ENCODE assay signal across 16 mouse cellular contexts in genomic region chr3:38569001-38569400, GRCm38 (mm10).
A peak's percentile ranks its signal among the peaks of the same experiment; 100 is the strongest.
DNase-seq lines count a peak whose midpoint lies in the region; ATAC-seq lines count a peak whose summit lies in the region.
"Had no signal": no experiment of that assay in that cellular context is flagged by ENCODE, and none has a peak within 500 bp of the region (broad histone marks: within the 10 kb centered on the region; RNA-seq: fewer than 3 reads in every experiment).

No protein-coding gene starts in this region.

- no peaks in the 10 kb centered on the region for H3K9me3 ChIP-seq in forebrain, embryonic 15.5 days
- H3K9me3 ChIP-seq in forebrain, embryonic 11.5 days (ENCODE audit: control insufficient read depth, low read length) = no peaks in the 10 kb centered on the region
- H3K9me3 ChIP-seq in hindbrain, embryonic 11.5 days (ENCODE audit: control insufficient read depth, low read length) = no peaks in the 10 kb centered on the region
- no peaks in the 10 kb centered on the region for H3K9me3 ChIP-seq in hindbrain, embryonic 16.5 days (ENCODE audit: control insufficient read depth, low read length)
- no peaks in the 10 kb centered on the region for H3K9me3 ChIP-seq in hindbrain, embryonic 13.5 days
- H3K9me3 ChIP-seq: limb, embryonic 15.5 days had no signal

- H3K27me3 ChIP-seq in forebrain, embryonic 15.5 days = no peaks in the 10 kb centered on the region
- no peaks in the 10 kb centered on the region for H3K27me3 ChIP-seq in forebrain, embryonic 11.5 days (ENCODE audit: control insufficient read depth, insufficient read depth, low read length)
- no peaks in the 10 kb centered on the region for H3K27me3 ChIP-seq in hindbrain, embryonic 11.5 days (ENCODE audit: control insufficient read depth, insufficient read depth, low read length)
- no peaks in the 10 kb centered on the region for H3K27me3 ChIP-seq in hindbrain, embryonic 16.5 days (replicated peaks; ENCODE audit: control insufficient read depth, insufficient read depth, low read length)
- no peaks in the 10 kb centered on the region for H3K27me3 ChIP-seq in hindbrain, embryonic 13.5 days
- H3K27me3 ChIP-seq: limb, embryonic 15.5 days had no signal

- WGBS in forebrain, embryonic 15.5 days = 74% methylated on average over 6 of the region's 6 CpGs
- 69% methylated on average over 6 of the region's 6 CpGs for WGBS in forebrain, embryonic 11.5 days
- WGBS in hindbrain, embryonic 11.5 days = 48% methylated on average over 6 of the region's 6 CpGs
- 49% methylated on average over 6 of the region's 6 CpGs for WGBS in hindbrain, embryonic 16.5 days
- 39% methylated on average over 6 of the region's 6 CpGs for WGBS in hindbrain, embryonic 13.5 days

- H3K4me2 ChIP-seq in forebrain, embryonic 15.5 days (replicated peaks) = no peak overlapping the region
- H3K4me2 ChIP-seq in forebrain, embryonic 11.5 days (ENCODE audit: low read depth, low read length, severe bottlenecking) = no peak overlapping the region
- no peak overlapping the region for H3K4me2 ChIP-seq in hindbrain, embryonic 11.5 days (replicated peaks; ENCODE audit: low read depth, low read length)
- H3K4me2 ChIP-seq in hindbrain, embryonic 16.5 days (ENCODE audit: low read length) = no peak overlapping the region
- H3K4me2 ChIP-seq in hindbrain, embryonic 13.5 days = no peak overlapping the region
- H3K4me2 ChIP-seq: limb, embryonic 15.5 days had no signal

- peaks cover 19% of the 10 kb centered on the region for H3K4me1 ChIP-seq in forebrain, embryonic 15.5 days
- peaks cover 6% of the 10 kb centered on the region; the same call in 1 of the 2 replicates for H3K4me1 ChIP-seq in forebrain, embryonic 11.5 days (replicated peaks; ENCODE audit: control insufficient read depth, insufficient read depth, low read length)
- 0 out of 2 replicates have a peak, but pooled peaks cover 4% of the 10 kb centered on the region for H3K4me1 ChIP-seq in hindbrain, embryonic 11.5 days (replicated peaks; ENCODE audit: control insufficient read depth, insufficient read depth, low read length)
- H3K4me1 ChIP-seq in hindbrain, embryonic 16.5 days (ENCODE audit: control insufficient read depth, insufficient read depth, low read depth, low read length) = peaks cover 5% of the 10 kb centered on the region
- peaks cover 28% of the 10 kb centered on the region for H3K4me1 ChIP-seq in hindbrain, embryonic 13.5 days (replicated peaks)
- H3K4me1 ChIP-seq: limb, embryonic 15.5 days had no signal

- H3K4me3 ChIP-seq in forebrain, embryonic 15.5 days = no peak overlapping the region
- no peak overlapping the region for H3K4me3 ChIP-seq in forebrain, embryonic 11.5 days (ENCODE audit: low read depth, low read length)
- H3K4me3 ChIP-seq in hindbrain, embryonic 11.5 days (ENCODE audit: low read depth, low read length) = no peak overlapping the region
- no peak overlapping the region for H3K4me3 ChIP-seq in hindbrain, embryonic 16.5 days (ENCODE audit: low read length)
- H3K4me3 ChIP-seq in hindbrain, embryonic 13.5 days = no peak overlapping the region
- H3K4me3 ChIP-seq: limb, embryonic 15.5 days had no signal

- no peak for DNase-seq in forebrain, embryonic 11.5 days (ENCODE audit: low spot score)
- no peak for DNase-seq in hindbrain, embryonic 11.5 days (ENCODE audit: low spot score)
- peak; percentile 10 for DNase-seq in ES-CJ7 (ENCODE audit: low read depth, low spot score)
- DNase-seq in embryo, embryonic 10 days (ENCODE audit: low spot score) = no peak
- no peak for DNase-seq in right cerebral cortex, postnatal 36 days (ENCODE audit: low spot score in 2 of 2)
- DNase-seq: cerebellum, adult 9-11 months; gastrocnemius, postnatal 36 days; kidney, adult 2 months; kidney, postnatal 36 days; liver, postnatal 0 days; lung, postnatal 4 days; right cerebral cortex, postnatal 25 days had no signal

- H3K36me3 ChIP-seq in forebrain, embryonic 15.5 days = no peaks in the 10 kb centered on the region
- no peaks in the 10 kb centered on the region for H3K36me3 ChIP-seq in forebrain, embryonic 11.5 days (ENCODE audit: control insufficient read depth, insufficient read depth, low read length)
- H3K36me3 ChIP-seq in hindbrain, embryonic 11.5 days (ENCODE audit: control insufficient read depth, insufficient read depth, low read length) = no peaks in the 10 kb centered on the region
- H3K36me3 ChIP-seq in hindbrain, embryonic 16.5 days (ENCODE audit: control insufficient read depth, insufficient read depth, low read length) = no peaks in the 10 kb centered on the region
- H3K36me3 ChIP-seq in hindbrain, embryonic 13.5 days = no peaks in the 10 kb centered on the region
- H3K36me3 ChIP-seq: limb, embryonic 15.5 days had no signal

- 0 out of 2 replicates have a peak overlapping the region, but pooled peaks have one; percentile 7 for H3K27ac ChIP-seq in forebrain, embryonic 15.5 days (replicated peaks)
- H3K27ac ChIP-seq in forebrain, embryonic 11.5 days (ENCODE audit: low read depth, low read length) = no peak overlapping the region
- peak overlapping the region; percentile 56 for H3K27ac ChIP-seq in hindbrain, embryonic 11.5 days (ENCODE audit: low read depth, low read length)
- no peak overlapping the region for H3K27ac ChIP-seq in hindbrain, embryonic 16.5 days (ENCODE audit: low read depth, low read length)
- H3K27ac ChIP-seq in hindbrain, embryonic 13.5 days = peak overlapping the region; percentile 58
- H3K27ac ChIP-seq: limb, embryonic 15.5 days had no signal

- no peak for ATAC-seq in forebrain, embryonic 15.5 days (replicated peaks)
- ATAC-seq in forebrain, embryonic 11.5 days (replicated peaks; ENCODE audit: low FRiP score) = no peak
- ATAC-seq in hindbrain, embryonic 11.5 days (ENCODE audit: low FRiP score) = peak; percentile 12; the same call in 1 of the 2 replicates
- ATAC-seq in hindbrain, embryonic 16.5 days = no peak
- ATAC-seq in hindbrain, embryonic 13.5 days (ENCODE audit: low FRiP score) = no peak
- ATAC-seq: liver, postnatal 0 days had no signal

- no peak overlapping the region for H3K9ac ChIP-seq in forebrain, embryonic 15.5 days (replicated peaks)
- H3K9ac ChIP-seq in forebrain, embryonic 11.5 days (ENCODE audit: low read length) = no peak overlapping the region
- H3K9ac ChIP-seq in hindbrain, embryonic 11.5 days (ENCODE audit: low read depth, low read length) = no peak overlapping the region
- no peak overlapping the region for H3K9ac ChIP-seq in hindbrain, embryonic 16.5 days (ENCODE audit: low read depth, low read length)
- H3K9ac ChIP-seq in hindbrain, embryonic 13.5 days = no peak overlapping the region
- H3K9ac ChIP-seq: limb, embryonic 15.5 days; liver, postnatal 0 days had no signal

Comparison
In these comparisons a context has a peak if more than half of its experiments do, and no peak if none do; other contexts are left out.
1. H3K27ac ChIP-seq: peak in forebrain, embryonic 15.5 days (single experiment), hindbrain, embryonic 11.5 days (single experiment) and hindbrain, embryonic 13.5 days (single experiment); none in forebrain, embryonic 11.5 days (single experiment) and hindbrain, embryonic 16.5 days (single experiment).